Mouse (Mus musculus): ENCODE measurements around the gene Son. TPM values are rescaled to one million over a fixed set of nuclear protein-coding genes. Genes with fewer than 3 reads are reported as not detected.

Gene Son
- polyA plus RNA-seq, 1 experiment from 2014 or later, result 164 TPM

Other genes starting within 250 kb of the Son start
- 7.1 and 13.7 TPM in 2 replicates for gene Il10rb, start 241.3 kb upstream of the Son start, polyA plus RNA-seq (2014; fragmentation: Nextera tagmentation; extraction: Ambion mirVana)
- gene Ifnar1, start 162.3 kb upstream of the Son start, polyA plus RNA-seq (2014; fragmentation: Nextera tagmentation; extraction: Ambion mirVana), result 48.3 and 52.6 TPM in 2 replicates
- gene Ifngr2, start 100.4 kb upstream of the Son start, polyA plus RNA-seq (2014; fragmentation: Nextera tagmentation; extraction: Ambion mirVana), result 99.9 and 102 TPM in 2 replicates
- gene Tmem50b, start 49.7 kb upstream of the Son start, polyA plus RNA-seq (2014; fragmentation: Nextera tagmentation; extraction: Ambion mirVana), result 113 and 118 TPM in 2 replicates
- gene Dnajc28, start 28.5 kb upstream of the Son start, polyA plus RNA-seq (2014; fragmentation: Nextera tagmentation; extraction: Ambion mirVana), result 5.2 and 6.2 TPM in 2 replicates
- gene Gart, start 554 bp upstream of the Son start, polyA plus RNA-seq (2014; fragmentation: Nextera tagmentation; extraction: Ambion mirVana), result 51.1 and 58.0 TPM in 2 replicates
- 23.3 and 28.5 TPM in 2 replicates for gene Donson, start 41.3 kb downstream of the Son start, polyA plus RNA-seq (2014; fragmentation: Nextera tagmentation; extraction: Ambion mirVana)
- gene Cryzl1, start 81.5 kb downstream of the Son start, polyA plus RNA-seq (2014; fragmentation: Nextera tagmentation; extraction: Ambion mirVana), result 96.4 and 118 TPM in 2 replicates
- 56.5 and 77.5 TPM in 2 replicates for gene Itsn1, start 81.8 kb downstream of the Son start, polyA plus RNA-seq (2014; fragmentation: Nextera tagmentation; extraction: Ambion mirVana)